Mouse (Mus musculus) large intestine, adult 2 months (tissue): ENCODE data around the gene Gm27179. TPM values are rescaled to one million over a fixed set of nuclear protein-coding genes. Genes with fewer than 3 reads are reported as not detected.
"Not testable (repeated sequence)": the region's sequence is repeated elsewhere in the genome, so short reads cannot be mapped to it uniquely, and the experiment has no call there.

Experiments used
- DNase-seq: peaks from one replicate; pipeline ENCODE4 v3.0.0-alpha.2; 2012; ENCODE audit warnings: low read depth, low spot score
- WGBS: fragments of 180-500 bp; shearing (Covaris S2); methylation state at CpG from one replicate; pipeline ENCODE4 v1.1.7; 2018; 5-methylcytosine and 5-hydroxymethylcytosine counted together
- polyA plus RNA-seq: library from polyadenylated mRNA; depleted of rRNA; stranded (reverse); fragments of >200 nt; gene quantifications from 2 replicates; pipeline ENCODE4 v1.2.3, GENCODE M21; 2012; rRNA removed

Gm27179 gene
- polyA plus RNA-seq, result 0.20 and 0.21 TPM in 2 replicates

DNA sequence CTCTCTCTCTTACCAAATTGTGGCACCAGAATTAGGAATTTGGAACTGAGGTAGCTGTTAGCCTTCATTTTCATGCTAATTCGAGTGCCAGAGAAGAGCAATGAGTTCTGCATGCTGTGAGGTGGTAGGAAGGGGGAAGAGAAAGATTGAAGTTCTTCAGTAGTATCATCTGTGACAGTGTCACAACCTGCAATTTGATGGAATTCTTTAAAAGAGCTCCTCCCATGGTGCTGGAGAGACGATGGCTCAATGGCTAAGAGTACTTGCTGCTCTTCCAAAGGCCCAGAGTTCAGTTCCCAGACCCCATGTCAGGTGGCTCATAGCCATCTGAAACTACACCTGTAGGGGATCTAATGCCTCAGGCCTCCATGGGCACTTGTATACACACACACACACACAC is at the start of gene Gm27179:
TSS of gene Gm27179 (minus strand) at position 101 of the 400 bp plus-strand sequence.
- no CpG with 5 or more reads among the region's 2 CpGs for WGBS
- DNase-seq, result not testable (repeated sequence)

GRCm38 (mm10) chr14:69557550-69557949 is 45.2 kb upstream of the Gm27179 start:
- DNase-seq, result not testable (repeated sequence)
- no CpG with 5 or more reads among the region's 14 CpGs for WGBS

GRCm38 (mm10) chr14:69556820-69557219 is 44.5 kb upstream of the Gm27179 start:
- WGBS, result no CpG with 5 or more reads among the region's 8 CpGs
- DNase-seq, result not testable (repeated sequence)

DNA sequence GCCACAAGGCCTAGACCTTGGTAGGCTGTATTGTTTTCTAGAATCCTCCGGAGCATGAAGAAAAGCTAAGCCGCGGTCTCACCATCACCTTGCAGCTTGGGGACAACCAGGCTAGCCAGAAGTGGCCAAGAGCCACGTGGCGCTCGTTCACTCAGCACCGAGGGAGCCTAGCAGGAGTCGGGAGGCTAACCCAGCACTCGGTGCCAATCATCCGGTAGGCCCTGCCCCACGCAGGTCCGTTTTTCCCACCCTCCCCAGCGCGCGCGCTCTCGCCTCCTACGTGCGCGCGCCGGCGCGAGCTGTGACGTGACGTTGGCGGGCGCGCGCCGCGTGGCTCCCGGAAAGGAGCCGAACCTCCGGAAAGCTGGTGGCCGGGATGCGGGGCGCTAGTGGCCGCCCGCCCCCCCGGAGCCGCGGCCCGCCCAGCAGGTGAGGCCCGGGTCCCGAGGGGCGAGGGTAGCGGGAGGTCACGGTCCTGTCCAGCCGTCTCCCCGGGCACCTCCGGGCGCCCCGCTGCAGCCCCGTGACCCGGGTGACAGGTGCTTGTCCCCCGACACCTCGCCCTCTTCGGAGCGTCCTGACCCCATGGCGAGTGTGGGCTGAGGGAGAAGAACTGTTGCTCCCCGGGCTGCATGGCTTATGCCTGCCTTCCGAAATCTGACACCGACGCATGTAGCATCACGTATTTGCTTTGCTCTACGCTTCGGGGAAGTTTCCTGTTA is 42.9 kb upstream of the Gm27179 start, which contains the start of gene Entpd4b:
TSS of gene Entpd4b (plus strand) at position 315 of the 722 bp plus-strand sequence.
- no CpG with 5 or more reads among the region's 68 CpGs for WGBS
- DNase-seq, result not testable (repeated sequence)

- not testable (repeated sequence) for DNase-seq
- WGBS, result no CpG with 5 or more reads among the region's 4 CpGs
These were observed 35.0 kb upstream of the Gm27179 start for GRCm38 (mm10) chr14:69547310-69547709.

- WGBS, result no CpG with 5 or more reads among the region's 2 CpGs
- DNase-seq, result not testable (repeated sequence)
These were observed 32.7 kb upstream of the Gm27179 start for GRCm38 (mm10) chr14:69545052-69545451.

- WGBS, result no CpG with 5 or more reads among the region's 7 CpGs
- DNase-seq, result not testable (repeated sequence)
These were observed 31.7 kb upstream of the Gm27179 start for GRCm38 (mm10) chr14:69544033-69544432.

- no CpG with 5 or more reads among the region's 7 CpGs for WGBS
- not testable (repeated sequence) for DNase-seq
These were observed 30.3 kb upstream of the Gm27179 start for GRCm38 (mm10) chr14:69542695-69543094.

- DNase-seq, result not testable (repeated sequence)
- WGBS, result no CpG with 5 or more reads among the region's 5 CpGs
These were observed 27.8 kb upstream of the Gm27179 start for GRCm38 (mm10) chr14:69540113-69540512.

DNA sequence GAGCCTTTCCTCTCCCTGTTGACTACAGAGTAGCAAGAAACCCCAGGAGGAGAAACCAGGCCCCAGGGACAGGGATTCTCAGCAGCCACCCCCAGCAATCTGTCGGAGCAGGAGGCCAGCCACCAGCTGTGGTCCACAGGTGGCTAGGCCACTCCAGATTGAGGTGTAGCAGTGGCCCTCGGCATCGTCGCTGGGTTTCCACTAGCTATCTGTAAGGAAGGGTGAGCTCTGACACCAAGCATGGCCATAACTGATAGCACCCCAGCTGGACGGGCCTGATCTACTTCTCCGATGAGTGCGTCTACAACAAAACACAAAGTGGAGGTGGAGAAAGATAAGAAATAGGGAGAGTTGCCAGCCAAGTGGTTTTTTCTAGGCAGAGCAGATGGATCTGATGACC is 24.2 kb upstream of the Gm27179 start:
- WGBS, result no CpG with 5 or more reads among the region's 7 CpGs
- not testable (repeated sequence) for DNase-seq

DNA sequence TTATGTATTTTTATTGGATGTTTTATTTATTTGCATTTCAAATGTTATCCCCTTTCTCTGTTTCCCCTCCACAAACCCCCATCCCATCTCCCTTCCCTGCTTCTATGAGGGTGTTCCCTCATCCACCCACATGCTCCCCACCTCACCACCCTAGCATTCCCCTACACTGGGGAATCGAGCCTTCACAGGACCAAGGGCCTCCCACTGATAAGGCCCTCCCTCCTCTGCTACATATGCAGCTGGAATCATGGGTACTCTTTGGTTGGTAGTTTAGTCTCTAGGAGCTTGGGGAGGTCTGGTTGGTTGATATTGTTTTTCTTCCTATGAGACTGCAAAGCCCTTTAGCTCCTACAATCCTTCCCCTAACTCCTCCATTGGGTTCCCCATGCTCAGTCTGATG is 13.9 kb upstream of the Gm27179 start:
- not testable (repeated sequence) for DNase-seq
- no CpG with 5 or more reads among the region's 1 CpGs for WGBS

GRCm38 (mm10) chr14:69523001-69523400 is 10.7 kb upstream of the Gm27179 start:
- WGBS, result no CpG with 5 or more reads among the region's 1 CpGs
- DNase-seq, result not testable (repeated sequence)

DNA sequence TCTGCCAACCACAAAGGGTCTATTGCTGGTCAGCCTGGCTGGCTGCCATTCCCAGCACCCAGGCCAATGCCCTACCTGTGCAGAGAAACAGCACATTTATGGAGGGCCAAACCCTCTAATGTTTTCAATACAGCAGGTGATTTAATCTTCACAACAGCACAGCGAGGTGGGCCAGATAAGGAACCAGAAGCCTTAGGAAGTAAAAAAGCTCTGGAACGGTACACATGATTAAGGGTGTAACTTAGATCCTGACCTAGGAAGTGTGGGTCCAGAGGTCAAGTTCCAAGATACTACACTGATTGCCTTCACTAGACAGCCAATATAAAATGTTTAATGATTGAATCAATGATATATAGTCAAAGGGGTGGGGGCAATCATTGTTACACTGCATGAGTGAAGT is 8.5 kb upstream of the Gm27179 start:
- WGBS, result no CpG with 5 or more reads among the region's 2 CpGs
- not testable (repeated sequence) for DNase-seq

DNA sequence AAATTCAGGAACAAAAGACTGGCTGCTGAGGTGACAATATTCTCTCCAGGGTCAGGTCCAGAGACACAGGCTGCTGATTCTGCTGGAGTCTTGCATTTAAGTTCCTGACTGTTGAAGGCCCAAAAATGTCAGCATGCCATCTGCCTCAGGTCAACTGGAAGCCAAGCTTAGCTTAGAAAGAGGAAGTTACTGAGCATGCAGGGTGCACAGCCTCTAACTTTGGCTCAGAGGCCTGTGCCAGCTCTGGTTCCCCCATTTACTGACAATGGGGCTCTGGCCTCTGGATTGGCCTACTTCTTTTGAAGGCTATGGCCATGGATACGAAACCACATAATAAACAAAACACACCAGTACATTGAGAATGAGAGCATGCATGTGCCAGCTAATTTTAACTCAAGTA is 5.3 kb downstream of the Gm27179 start:
- no CpG with 5 or more reads among the region's 1 CpGs for WGBS
- DNase-seq, result not testable (repeated sequence)

DNA sequence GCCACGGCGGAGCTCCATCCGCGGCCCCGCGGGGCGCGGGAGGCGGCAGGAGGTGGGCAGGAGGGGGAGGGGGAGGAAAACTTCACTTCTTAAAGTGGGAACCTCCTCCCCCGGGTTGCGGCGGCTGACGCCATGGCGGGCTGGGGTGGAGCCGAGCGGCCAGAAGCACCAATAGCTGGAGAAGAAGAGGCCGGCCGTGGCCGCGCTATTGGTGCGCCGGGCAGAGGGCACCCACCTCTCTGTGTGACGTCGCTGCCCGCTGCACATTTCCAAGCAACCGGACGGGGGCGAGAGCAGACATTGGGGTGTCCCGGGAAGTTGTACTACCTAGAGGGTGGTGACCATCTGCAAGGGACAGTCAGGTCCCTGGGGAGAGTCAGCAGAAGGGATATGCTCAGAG is 9.2 kb downstream of the Gm27179 start, which contains the start of gene Gm16867:
TSS of gene Gm16867 (minus strand) at position 189 of the 400 bp plus-strand sequence.
- not testable (repeated sequence) for DNase-seq
- WGBS, result no CpG with 5 or more reads among the region's 29 CpGs

DNA sequence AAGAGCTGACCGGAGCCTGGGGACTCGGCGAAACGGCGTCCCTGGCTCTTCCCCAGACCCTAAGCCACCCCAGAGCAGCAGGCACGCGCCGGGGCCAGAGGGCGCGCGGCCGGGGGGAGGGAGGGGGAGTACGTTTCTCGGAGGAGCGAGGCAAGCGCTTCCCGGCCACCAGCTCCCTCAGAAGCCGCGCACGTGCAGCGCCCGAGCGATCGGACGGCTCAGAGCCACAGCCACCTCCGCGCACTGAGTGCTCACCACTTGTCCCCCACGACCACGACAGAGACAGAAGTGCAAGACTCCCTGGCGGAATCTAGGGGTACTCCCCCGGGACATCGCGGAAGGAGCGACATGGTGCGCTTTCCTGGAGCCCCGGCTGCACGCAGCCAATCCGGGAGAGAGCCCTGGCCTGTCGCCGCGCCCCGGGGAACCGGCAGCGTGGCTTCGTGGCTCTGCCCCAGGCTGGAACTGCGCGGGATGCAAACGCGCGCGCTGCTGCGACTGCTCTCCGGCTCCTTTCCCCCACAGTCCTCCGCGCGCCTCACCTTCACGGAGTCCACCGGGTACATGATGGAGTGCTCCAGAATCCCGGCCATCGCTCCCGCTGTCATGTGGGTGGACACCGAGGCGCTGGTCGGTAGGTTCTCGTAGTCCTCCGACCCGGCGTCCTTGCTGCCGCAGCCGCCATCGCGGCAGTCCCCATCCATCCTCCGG is 9.8 kb downstream of the Gm27179 start:
- WGBS, result no CpG with 5 or more reads among the region's 73 CpGs
- DNase-seq, result not testable (repeated sequence)

- DNase-seq, result not testable (repeated sequence)
These were observed 16.1 kb downstream of the Gm27179 start for GRCm38 (mm10) chr14:69496259-69496658.

- no CpG with 5 or more reads among the region's 2 CpGs for WGBS
- DNase-seq, result not testable (repeated sequence)
These were observed 17.4 kb downstream of the Gm27179 start for GRCm38 (mm10) chr14:69494946-69495345.

GRCm38 (mm10) chr14:69494522-69494921 is 17.8 kb downstream of the Gm27179 start:
- no CpG with 5 or more reads among the region's 3 CpGs for WGBS
- DNase-seq, result not testable (repeated sequence)

- WGBS, result no CpG with 5 or more reads among the region's 10 CpGs
- not testable (repeated sequence) for DNase-seq
These were observed 24.3 kb downstream of the Gm27179 start for GRCm38 (mm10) chr14:69488001-69488400.
